9 mouse cellular contexts compared by ENCODE assay signal in genomic region chr13:44915945-44916344, GRCm38 (mm10).
DNase-seq lines count a peak whose midpoint lies in the region; ATAC-seq and TF ChIP-seq lines count a peak whose summit lies in the region.
"Had no signal": no experiment of that assay in that cellular context is flagged by ENCODE, and none has a peak within 500 bp of the region (broad histone marks: within the 10 kb centered on the region; RNA-seq: fewer than 3 reads in every experiment).

No protein-coding gene starts in this region.

- H3K36me3 ChIP-seq in hindbrain, embryonic 10.5 days = peaks cover 100% of the 10 kb centered on the region
- H3K36me3 ChIP-seq in hindbrain, embryonic 14.5 days (replicated peaks; ENCODE audit: control insufficient read depth, insufficient read depth) = peaks cover 97% of the 10 kb centered on the region
- peaks cover 24% of the 10 kb centered on the region for H3K36me3 ChIP-seq in midbrain, embryonic 11.5 days (ENCODE audit: control insufficient read depth, insufficient read depth, low read length)
- H3K36me3 ChIP-seq in midbrain, embryonic 15.5 days (replicated peaks) = peaks cover 68% of the 10 kb centered on the region

- TF ChIP-seq POLR2A in brain, embryonic 14.5 days (IDR thresholded peaks at IDR 0.05; ENCODE audit: borderline replicate concordance, extremely low read depth, insufficient read depth, insufficient read length, poor library complexity, severe bottlenecking) = no peak

- DNase-seq in hindbrain, embryonic 10.5 days (ENCODE audit: low spot score) = peak; percentile 10
- DNase-seq in hindbrain, embryonic 14.5 days (ENCODE audit: low spot score) = no peak
- DNase-seq in midbrain, embryonic 11.5 days (ENCODE audit: low spot score, missing footprints) = peak; percentile 89
- no peak for DNase-seq in brain, embryonic 14.5 days (ENCODE audit: low read depth)
- no peak for DNase-seq in cerebellum, adult 11 months

- no peak overlapping the region for H3K27ac ChIP-seq in hindbrain, embryonic 10.5 days
- H3K27ac ChIP-seq in hindbrain, embryonic 14.5 days = no peak overlapping the region
- H3K27ac ChIP-seq in midbrain, embryonic 11.5 days (ENCODE audit: low read depth, low read length) = no peak overlapping the region
- H3K27ac ChIP-seq in midbrain, embryonic 15.5 days = no peak overlapping the region
- H3K27ac ChIP-seq: embryonic facial prominence, embryonic 13.5 days had no signal

- no peak overlapping the region for H3K4me3 ChIP-seq in hindbrain, embryonic 10.5 days
- no peak overlapping the region for H3K4me3 ChIP-seq in hindbrain, embryonic 14.5 days (replicated peaks; ENCODE audit: low read length)
- H3K4me3 ChIP-seq in midbrain, embryonic 11.5 days (ENCODE audit: low read depth, low read length) = no peak overlapping the region
- no peak overlapping the region for H3K4me3 ChIP-seq in midbrain, embryonic 15.5 days
- H3K4me3 ChIP-seq: embryonic facial prominence, embryonic 13.5 days had no signal

- H3K4me1 ChIP-seq in hindbrain, embryonic 10.5 days (replicated peaks) = no peaks in the 10 kb centered on the region
- H3K4me1 ChIP-seq in hindbrain, embryonic 14.5 days (replicated peaks; ENCODE audit: control insufficient read depth, insufficient read depth, low read length) = 0 out of 2 replicates have a peak, but pooled peaks cover 3% of the 10 kb centered on the region
- no peaks in the 10 kb centered on the region for H3K4me1 ChIP-seq in midbrain, embryonic 11.5 days (ENCODE audit: control insufficient read depth, insufficient read depth, low read length)
- peaks cover 6% of the 10 kb centered on the region; the same call in 1 of the 2 replicates for H3K4me1 ChIP-seq in midbrain, embryonic 15.5 days

- ATAC-seq in hindbrain, embryonic 14.5 days (ENCODE audit: low FRiP score) = no peak
- ATAC-seq in midbrain, embryonic 11.5 days (ENCODE audit: low FRiP score) = no peak
- no peak for ATAC-seq in midbrain, embryonic 15.5 days (replicated peaks)
- ATAC-seq in neutrophil, adult 5-6 weeks (ENCODE audit: extremely low read depth, insufficient number of reproducible peaks, low FRiP score, poor library complexity, severe bottlenecking) = 0 out of 2 replicates have a peak, but pooled peaks have one; percentile 28
- no peak for ATAC-seq in frontal cortex, adult (ENCODE audit: low TSS enrichment)

- peak; percentile 44; the same call in 1 of the 2 replicates for TF ChIP-seq CTCF in brain, embryonic 14.5 days (IDR thresholded peaks at IDR 0.05; ENCODE audit: borderline replicate concordance, extremely low read depth, insufficient read depth, insufficient read length)

- H3K4me2 ChIP-seq in hindbrain, embryonic 14.5 days (replicated peaks) = no peak overlapping the region
- H3K4me2 ChIP-seq in midbrain, embryonic 11.5 days = no peak overlapping the region
- no peak overlapping the region for H3K4me2 ChIP-seq in midbrain, embryonic 15.5 days
- H3K4me2 ChIP-seq: embryonic facial prominence, embryonic 13.5 days had no signal

- 81% methylated on average over 4 of the region's 4 CpGs for WGBS in hindbrain, embryonic 10.5 days
- 72% methylated on average over 4 of the region's 4 CpGs for WGBS in hindbrain, embryonic 14.5 days
- WGBS in midbrain, embryonic 11.5 days = 79% methylated on average over 4 of the region's 4 CpGs
- 85% methylated on average over 4 of the region's 4 CpGs for WGBS in midbrain, embryonic 15.5 days

- no peaks in the 10 kb centered on the region for H3K27me3 ChIP-seq in hindbrain, embryonic 10.5 days (ENCODE audit: insufficient read depth, poor library complexity, severe bottlenecking)
- no peaks in the 10 kb centered on the region for H3K27me3 ChIP-seq in hindbrain, embryonic 14.5 days (ENCODE audit: control insufficient read depth, insufficient read depth, low read length)
- H3K27me3 ChIP-seq in midbrain, embryonic 11.5 days (ENCODE audit: control insufficient read depth, insufficient read depth, low read length) = no peaks in the 10 kb centered on the region
- no peaks in the 10 kb centered on the region for H3K27me3 ChIP-seq in midbrain, embryonic 15.5 days (replicated peaks)
- H3K27me3 ChIP-seq: embryonic facial prominence, embryonic 13.5 days had no signal

- no peak overlapping the region for H3K9ac ChIP-seq in hindbrain, embryonic 14.5 days
- no peak overlapping the region for H3K9ac ChIP-seq in midbrain, embryonic 11.5 days (ENCODE audit: low read length)
- H3K9ac ChIP-seq in midbrain, embryonic 15.5 days = no peak overlapping the region
- H3K9ac ChIP-seq: embryonic facial prominence, embryonic 13.5 days had no signal

- no peaks in the 10 kb centered on the region for H3K9me3 ChIP-seq in hindbrain, embryonic 10.5 days
- no peaks in the 10 kb centered on the region for H3K9me3 ChIP-seq in hindbrain, embryonic 14.5 days (ENCODE audit: control insufficient read depth, low read length)
- H3K9me3 ChIP-seq in midbrain, embryonic 11.5 days (ENCODE audit: control insufficient read depth, low read length) = no peaks in the 10 kb centered on the region
- H3K9me3 ChIP-seq in midbrain, embryonic 15.5 days = no peaks in the 10 kb centered on the region
- H3K9me3 ChIP-seq: embryonic facial prominence, embryonic 13.5 days had no signal

Comparison
In these comparisons a context has a peak if more than half of its experiments do, and no peak if none do; other contexts are left out.
1. DNase-seq: peak in hindbrain, embryonic 10.5 days (single experiment) and midbrain, embryonic 11.5 days (single experiment); none in hindbrain, embryonic 14.5 days (single experiment), brain, embryonic 14.5 days (single experiment) and cerebellum, adult 11 months (single experiment).